22 mouse cellular contexts compared by ENCODE assay signal in genomic region chr12:117016753-117017595, GRCm38 (mm10).
DNase-seq lines count a peak whose midpoint lies in the region; ATAC-seq and TF ChIP-seq lines count a peak whose summit lies in the region.
"Had no signal": no experiment of that assay in that cellular context is flagged by ENCODE, and none has a peak within 500 bp of the region (broad histone marks: within the 10 kb centered on the region; RNA-seq: fewer than 3 reads in every experiment).

No protein-coding gene starts in this region.

- H3K4me3 ChIP-seq in hindbrain, embryonic 14.5 days (replicated peaks; ENCODE audit: low read length) = no peak overlapping the region
- no peak overlapping the region for H3K4me3 ChIP-seq in hindbrain, embryonic 12.5 days
- H3K4me3 ChIP-seq in forebrain, embryonic 15.5 days = no peak overlapping the region
- H3K4me3 ChIP-seq in hindbrain, embryonic 16.5 days (ENCODE audit: low read length) = no peak overlapping the region
- no peak overlapping the region for H3K4me3 ChIP-seq in midbrain, postnatal 0 days (ENCODE audit: low read depth, low read length)
- H3K4me3 ChIP-seq: embryonic facial prominence, embryonic 15.5 days; heart, embryonic 12.5 days; kidney, embryonic 15.5 days; limb, embryonic 13.5 days; lung, embryonic 15.5 days had no signal

- H3K9me3 ChIP-seq in hindbrain, embryonic 14.5 days (ENCODE audit: control insufficient read depth, low read length) = no peaks in the 10 kb centered on the region
- H3K9me3 ChIP-seq in hindbrain, embryonic 12.5 days (replicated peaks) = no peaks in the 10 kb centered on the region
- no peaks in the 10 kb centered on the region for H3K9me3 ChIP-seq in forebrain, embryonic 15.5 days
- H3K9me3 ChIP-seq in hindbrain, embryonic 16.5 days (ENCODE audit: control insufficient read depth, low read length) = no peaks in the 10 kb centered on the region
- H3K9me3 ChIP-seq in midbrain, postnatal 0 days (ENCODE audit: low read length) = no peaks in the 10 kb centered on the region
- H3K9me3 ChIP-seq: embryonic facial prominence, embryonic 15.5 days; heart, embryonic 12.5 days; kidney, embryonic 15.5 days; limb, embryonic 13.5 days; lung, embryonic 15.5 days had no signal

- no peak overlapping the region for H3K9ac ChIP-seq in hindbrain, embryonic 14.5 days
- no peak overlapping the region for H3K9ac ChIP-seq in hindbrain, embryonic 12.5 days
- no peak overlapping the region for H3K9ac ChIP-seq in forebrain, embryonic 15.5 days (replicated peaks)
- no peak overlapping the region for H3K9ac ChIP-seq in hindbrain, embryonic 16.5 days (ENCODE audit: low read depth, low read length)
- H3K9ac ChIP-seq in midbrain, postnatal 0 days (replicated peaks; ENCODE audit: low read length, poor library complexity, severe bottlenecking) = no peak overlapping the region
- H3K9ac ChIP-seq: embryonic facial prominence, embryonic 15.5 days; heart, embryonic 12.5 days; kidney, embryonic 15.5 days; limb, embryonic 13.5 days; liver, embryonic 14.5 days; lung, embryonic 15.5 days had no signal

- no peak overlapping the region for H3K4me2 ChIP-seq in hindbrain, embryonic 14.5 days (replicated peaks)
- H3K4me2 ChIP-seq in hindbrain, embryonic 12.5 days (replicated peaks) = no peak overlapping the region
- H3K4me2 ChIP-seq in forebrain, embryonic 15.5 days (replicated peaks) = no peak overlapping the region
- H3K4me2 ChIP-seq in hindbrain, embryonic 16.5 days (ENCODE audit: low read length) = no peak overlapping the region
- H3K4me2 ChIP-seq in midbrain, postnatal 0 days (ENCODE audit: low read depth, low read length, poor library complexity, severe bottlenecking) = no peak overlapping the region
- H3K4me2 ChIP-seq: embryonic facial prominence, embryonic 15.5 days; heart, embryonic 12.5 days; kidney, embryonic 15.5 days; limb, embryonic 13.5 days; lung, embryonic 15.5 days had no signal

- TF ChIP-seq CTCF in midbrain, postnatal 0 days (IDR thresholded peaks at IDR 0.05) = no peak

- 44% methylated on average over 15 of the region's 15 CpGs for WGBS in hindbrain, embryonic 14.5 days
- WGBS in hindbrain, embryonic 12.5 days = 53% methylated on average over 15 of the region's 15 CpGs
- 33% methylated on average over 15 of the region's 15 CpGs for WGBS in forebrain, embryonic 15.5 days
- 41% methylated on average over 15 of the region's 15 CpGs for WGBS in hindbrain, embryonic 16.5 days
- WGBS in midbrain, postnatal 0 days = 31% methylated on average over 15 of the region's 15 CpGs

- no peak for DNase-seq in hindbrain, embryonic 14.5 days (ENCODE audit: low spot score)
- no peak for DNase-seq in midbrain, postnatal 0 days (ENCODE audit: low spot score)
- DNase-seq in liver = no peak
- DNase-seq in embryo, embryonic 11 days = no peak
- DNase-seq: adrenal gland, postnatal 10 days; cerebellum, adult 11 months; cerebellum, postnatal 10 days; heart, postnatal 14 days; kidney, postnatal 4 days; lung, postnatal 4 days; thymus, adult 18-20 months; thymus, postnatal 4 days had no signal

- H3K27me3 ChIP-seq in hindbrain, embryonic 14.5 days (ENCODE audit: control insufficient read depth, insufficient read depth, low read length) = no peaks in the 10 kb centered on the region
- no peaks in the 10 kb centered on the region for H3K27me3 ChIP-seq in hindbrain, embryonic 12.5 days
- H3K27me3 ChIP-seq in forebrain, embryonic 15.5 days = no peaks in the 10 kb centered on the region
- H3K27me3 ChIP-seq in hindbrain, embryonic 16.5 days (replicated peaks; ENCODE audit: control insufficient read depth, insufficient read depth, low read length) = no peaks in the 10 kb centered on the region
- no peaks in the 10 kb centered on the region for H3K27me3 ChIP-seq in midbrain, postnatal 0 days (ENCODE audit: insufficient read depth, low read length)
- H3K27me3 ChIP-seq: embryonic facial prominence, embryonic 15.5 days; heart, embryonic 12.5 days; kidney, embryonic 15.5 days; limb, embryonic 13.5 days; lung, embryonic 15.5 days had no signal

- H3K36me3 ChIP-seq in hindbrain, embryonic 14.5 days (replicated peaks; ENCODE audit: control insufficient read depth, insufficient read depth) = no peaks in the 10 kb centered on the region
- no peaks in the 10 kb centered on the region for H3K36me3 ChIP-seq in hindbrain, embryonic 12.5 days
- no peaks in the 10 kb centered on the region for H3K36me3 ChIP-seq in forebrain, embryonic 15.5 days
- H3K36me3 ChIP-seq in hindbrain, embryonic 16.5 days (ENCODE audit: control insufficient read depth, insufficient read depth, low read length) = no peaks in the 10 kb centered on the region
- H3K36me3 ChIP-seq in midbrain, postnatal 0 days (ENCODE audit: insufficient read depth, low read length) = no peaks in the 10 kb centered on the region
- H3K36me3 ChIP-seq: embryonic facial prominence, embryonic 15.5 days; heart, embryonic 12.5 days; kidney, embryonic 15.5 days; limb, embryonic 13.5 days; lung, embryonic 15.5 days had no signal

- H3K27ac ChIP-seq in hindbrain, embryonic 14.5 days = peak overlapping the region; percentile 65; the same call in 1 of the 2 replicates
- H3K27ac ChIP-seq in hindbrain, embryonic 12.5 days = no peak overlapping the region
- H3K27ac ChIP-seq in forebrain, embryonic 15.5 days (replicated peaks) = peak overlapping the region; percentile 75
- H3K27ac ChIP-seq in hindbrain, embryonic 16.5 days (ENCODE audit: low read depth, low read length) = no peak overlapping the region
- H3K27ac ChIP-seq in midbrain, postnatal 0 days (ENCODE audit: low read depth, low read length) = no peak overlapping the region
- H3K27ac ChIP-seq: embryonic facial prominence, embryonic 15.5 days; kidney, embryonic 15.5 days; limb, embryonic 13.5 days; liver, embryonic 14.5 days; lung, embryonic 15.5 days had no signal

- ATAC-seq in hindbrain, embryonic 14.5 days (ENCODE audit: low FRiP score) = no peak; the same call in 1 of the 2 replicates
- ATAC-seq in hindbrain, embryonic 12.5 days (ENCODE audit: low FRiP score) = no peak
- peak; percentile 62 for ATAC-seq in forebrain, embryonic 15.5 days (replicated peaks)
- peak; percentile 37; the same call in 1 of the 2 replicates for ATAC-seq in hindbrain, embryonic 16.5 days
- peak; percentile 48; the same call in 1 of the 2 replicates for ATAC-seq in midbrain, postnatal 0 days (ENCODE audit: low FRiP score)
- ATAC-seq: inflammation-experienced regulatory T-cells, adult 6 months had no signal

- H3K4me1 ChIP-seq in hindbrain, embryonic 14.5 days (replicated peaks; ENCODE audit: control insufficient read depth, insufficient read depth, low read length) = peaks cover 16% of the 10 kb centered on the region; the same call in 1 of the 2 replicates
- H3K4me1 ChIP-seq in hindbrain, embryonic 12.5 days = peaks cover 9% of the 10 kb centered on the region
- H3K4me1 ChIP-seq in forebrain, embryonic 15.5 days = peaks cover 13% of the 10 kb centered on the region
- H3K4me1 ChIP-seq in hindbrain, embryonic 16.5 days (ENCODE audit: control insufficient read depth, insufficient read depth, low read depth, low read length) = no peaks in the 10 kb centered on the region
- H3K4me1 ChIP-seq in midbrain, postnatal 0 days (ENCODE audit: insufficient read depth, low read length) = no peaks in the 10 kb centered on the region
- H3K4me1 ChIP-seq: embryonic facial prominence, embryonic 15.5 days; kidney, embryonic 15.5 days; limb, embryonic 13.5 days had no signal

Comparison
In these comparisons a context has a peak if more than half of its experiments do, and no peak if none do; other contexts are left out.
1. ATAC-seq: peak in forebrain, embryonic 15.5 days (single experiment), hindbrain, embryonic 16.5 days (single experiment) and midbrain, postnatal 0 days (single experiment); none in hindbrain, embryonic 14.5 days (single experiment) and hindbrain, embryonic 12.5 days (single experiment).
2. H3K27ac ChIP-seq: peak in hindbrain, embryonic 14.5 days (single experiment) and forebrain, embryonic 15.5 days (single experiment); none in hindbrain, embryonic 12.5 days (single experiment), hindbrain, embryonic 16.5 days (single experiment) and midbrain, postnatal 0 days (single experiment).